Mouse (Mus musculus) MEL (cell line): ENCODE results near the gene Hnrnpul1. TPM values are rescaled to one million over a fixed set of nuclear protein-coding genes. Genes with fewer than 3 reads are reported as not detected.

Experiments used
- DNase-seq: peaks from one replicate; pipeline ENCODE4 v3.0.0; 2011; ENCODE audit warnings: low read depth, low spot score
- H3K27ac ChIP-seq: 2 replicates; pipeline ENCODE4 v1.5.1; 2012; ENCODE audit warnings: low read depth, mild to moderate bottlenecking, control low read depth, low read length, moderate library complexity; ENCODE audit not compliant: control insufficient read depth
- H3K27me3 ChIP-seq, 2 experiments: fragments of 150-350 bp in 1 of 2; sonication (generic) in 1 of 2; 2 replicates each; pipeline ENCODE4 v1.6.1; 2012; ENCODE audit warnings: low read length in 2 of 2, mild to moderate bottlenecking in 2 of 2, improper control_type of control experiment in 1 of 2, moderate library complexity in 1 of 2; ENCODE audit not compliant: insufficient read depth in 2 of 2, control insufficient read depth in 1 of 2
- H3K36me3 ChIP-seq, 2 experiments: 2 replicates each; pipeline ENCODE4 v1.6.1; 2012 to 2014; ENCODE audit warnings: low read length in 2 of 2, improper control_type of control experiment in 1 of 2, inconsistent platforms in 1 of 2, mild to moderate bottlenecking in 1 of 2; ENCODE audit not compliant: insufficient read depth in 2 of 2, control insufficient read depth in 1 of 2
- H3K4me1 ChIP-seq, 2 experiments: fragments of 150-350 bp in 1 of 2; sonication (generic) in 1 of 2; 2 replicates each; pipeline ENCODE4 v1.6.1; 2012; ENCODE audit warnings: low read length in 2 of 2, improper control_type of control experiment in 1 of 2, mild to moderate bottlenecking in 1 of 2; ENCODE audit not compliant: insufficient read depth in 2 of 2, control insufficient read depth in 1 of 2
- H3K4me3 ChIP-seq, 2 experiments: fragments of 150-350 bp in 1 of 2; sonication (generic) in 1 of 2; 2 replicates each; pipeline ENCODE4 v1.5.1; 2012; ENCODE audit warnings: low read depth in 2 of 2, low read length in 2 of 2, mild to moderate bottlenecking in 2 of 2, moderate library complexity in 2 of 2, control low read depth in 1 of 2, improper control_type of control experiment in 1 of 2; ENCODE audit not compliant: control insufficient read depth in 1 of 2, insufficient read depth in 1 of 2
- H3K79me2 ChIP-seq: 2 replicates; pipeline ENCODE4 v1.6.1; 2012; ENCODE audit warnings: mild to moderate bottlenecking, low read length, moderate library complexity; ENCODE audit not compliant: control insufficient read depth, poor library complexity, insufficient read depth
- H3K9ac ChIP-seq: 2 replicates; pipeline ENCODE4 v1.6.1; 2012; ENCODE audit warnings: low read depth, mild to moderate bottlenecking, control low read depth, low read length, moderate library complexity; ENCODE audit not compliant: control insufficient read depth, poor library complexity, severe bottlenecking
- H3K9me3 ChIP-seq: fragments of 150-350 bp; sonication (generic); replicated peaks from 2 replicates; pipeline ENCODE4 v1.6.1; 2012; ENCODE audit warnings: mild to moderate bottlenecking, low read length, improper control_type of control experiment, moderate library complexity; ENCODE audit not compliant: insufficient read depth
- BHLHE40 ChIP-seq: IDR thresholded peaks from 2 replicates; pipeline ENCODE4 v1.6.1; 2012; ENCODE audit warnings: low read depth, mild to moderate bottlenecking, inconsistent platforms, low read length, improper control_type of control experiment, borderline replicate concordance
- CHD1 ChIP-seq: IDR thresholded peaks from 2 replicates; pipeline ENCODE4 v1.6.1; 2012; ENCODE audit warnings: low read depth, mild to moderate bottlenecking, inconsistent platforms, low read length, improper control_type of control experiment
- ELF1 ChIP-seq: IDR thresholded peaks from 2 replicates; pipeline ENCODE4 v1.6.1; 2014; ENCODE audit warnings: low read depth, mild to moderate bottlenecking, inconsistent platforms, low read length, improper control_type of control experiment, moderate library complexity
- ETS1 ChIP-seq: IDR thresholded peaks from 2 replicates; pipeline ENCODE4 v1.6.1; 2012; ENCODE audit warnings: low read depth, mild to moderate bottlenecking, inconsistent platforms, low read length, improper control_type of control experiment, moderate library complexity
- GABPA ChIP-seq: IDR thresholded peaks from 2 replicates; pipeline ENCODE4 v1.6.1; 2012; ENCODE audit warnings: low read depth, mild to moderate bottlenecking, inconsistent platforms, low read length, improper control_type of control experiment, moderate library complexity
- KAT2A ChIP-seq: conservative IDR thresholded peaks from 2 replicates; pipeline ENCODE4 v1.6.1; 2012; ENCODE audit warnings: low read depth, low read length, improper control_type of control experiment, inconsistent platforms
- MEF2A ChIP-seq: IDR thresholded peaks from 2 replicates; pipeline ENCODE4 v1.6.1; 2014; ENCODE audit warnings: low read depth, mild to moderate bottlenecking, inconsistent platforms, low read length, improper control_type of control experiment; ENCODE audit not compliant: poor library complexity, insufficient replicate concordance, severe bottlenecking; ENCODE audit errors: extremely low read depth
- MXI1 ChIP-seq: IDR thresholded peaks from 2 replicates; pipeline ENCODE4 v1.6.1; 2011; ENCODE audit warnings: mild to moderate bottlenecking, low read depth, low read length, improper control_type of control experiment
- MYB ChIP-seq: IDR thresholded peaks from 2 replicates; pipeline ENCODE4 v1.6.1; 2011; ENCODE audit warnings: mild to moderate bottlenecking, low read depth, low read length, improper control_type of control experiment
- MYC ChIP-seq: IDR thresholded peaks from 2 replicates; pipeline ENCODE4 v1.6.1; 2011; ENCODE audit warnings: low read depth, mild to moderate bottlenecking, low read length, improper control_type of control experiment, moderate library complexity
- NELFE ChIP-seq: IDR thresholded peaks from 2 replicates; pipeline ENCODE4 v1.6.1; 2011; ENCODE audit warnings: low read depth, low read length, improper control_type of control experiment
- POLR2A ChIP-seq, 2 experiments: IDR thresholded peaks; 2 replicates each; pipeline ENCODE4 v1.6.1; 2011 to 2012; ENCODE audit warnings: low read length in 2 of 2, mild to moderate bottlenecking in 2 of 2, control low read depth in 1 of 2, improper control_type of control experiment in 1 of 2, low read depth in 1 of 2, moderate library complexity in 1 of 2; ENCODE audit not compliant: control insufficient read depth in 1 of 2, insufficient read depth in 1 of 2, poor library complexity in 1 of 2
- RAD21 ChIP-seq: IDR thresholded peaks from 2 replicates; pipeline ENCODE4 v1.6.1; 2011; ENCODE audit warnings: mild to moderate bottlenecking, low read depth, low read length, improper control_type of control experiment
- RCOR1 ChIP-seq: IDR thresholded peaks from 2 replicates; pipeline ENCODE4 v1.6.1; 2012; ENCODE audit warnings: low read depth, mild to moderate bottlenecking, inconsistent platforms, low read length, improper control_type of control experiment
- SMC3 ChIP-seq: IDR thresholded peaks from 2 replicates; pipeline ENCODE4 v1.6.1; 2011; ENCODE audit warnings: low read depth, low read length, improper control_type of control experiment
- TAL1 ChIP-seq: IDR thresholded peaks from 2 replicates; pipeline ENCODE4 v1.6.1; 2012; ENCODE audit warnings: mild to moderate bottlenecking, inconsistent platforms, low read length, moderate library complexity, mixed read lengths
- TCF12 ChIP-seq: IDR thresholded peaks from 2 replicates; pipeline ENCODE4 v1.6.1; 2014; ENCODE audit warnings: low read depth, mild to moderate bottlenecking, inconsistent platforms, low read length, improper control_type of control experiment, moderate library complexity
- UBTF ChIP-seq: IDR thresholded peaks from 2 replicates; pipeline ENCODE4 v1.6.1; 2012; ENCODE audit warnings: low read depth, mild to moderate bottlenecking, inconsistent platforms, low read length, improper control_type of control experiment, moderate library complexity, borderline replicate concordance; ENCODE audit not compliant: insufficient read depth
- USF1 ChIP-seq: IDR thresholded peaks from 2 replicates; pipeline ENCODE4 v1.6.1; 2014; ENCODE audit warnings: low read depth, mild to moderate bottlenecking, inconsistent platforms, low read length, improper control_type of control experiment, moderate library complexity
- USF2 ChIP-seq, 2 experiments: IDR thresholded peaks; 2 replicates each; pipeline ENCODE4 v1.6.1; 2011 to 2012; ENCODE audit warnings: improper control_type of control experiment in 2 of 2, low read length in 2 of 2, borderline replicate concordance in 1 of 2, inconsistent platforms in 1 of 2, low read depth in 1 of 2, mild to moderate bottlenecking in 1 of 2; ENCODE audit not compliant: insufficient read depth in 1 of 2
- ZNF384 ChIP-seq: IDR thresholded peaks from 2 replicates; pipeline ENCODE4 v1.6.1; 2012; ENCODE audit warnings: low read depth, mild to moderate bottlenecking, inconsistent platforms, low read length, improper control_type of control experiment
- polyA plus RNA-seq, 2 experiments: library from polyadenylated mRNA; stranded (reverse) in 1 of 2; unstranded in 1 of 2; fragments of >175 nt in 1 of 2; fragments of >200 nt in 1 of 2; gene quantifications; 2 replicates each; pipeline versions ENCODE4 v1.2.1 to v1.2.4; 2012; ENCODE audit warnings: low replicate concordance in 2 of 2, low read depth in 1 of 2; ENCODE audit not compliant: insufficient read length in 2 of 2, insufficient read depth in 1 of 2, missing spikeins in 1 of 2
- total RNA-seq: library from RNA; depleted of rRNA; stranded (reverse); fragments of 300-350 nt; gene quantifications from 2 replicates; pipeline ENCODE4 v1.2.3, GENCODE M21; 2012

Gene Hnrnpul1
- total and polyA plus RNA-seq, 3 experiments = 56.1 to 215 (median 181) TPM

DNA sequence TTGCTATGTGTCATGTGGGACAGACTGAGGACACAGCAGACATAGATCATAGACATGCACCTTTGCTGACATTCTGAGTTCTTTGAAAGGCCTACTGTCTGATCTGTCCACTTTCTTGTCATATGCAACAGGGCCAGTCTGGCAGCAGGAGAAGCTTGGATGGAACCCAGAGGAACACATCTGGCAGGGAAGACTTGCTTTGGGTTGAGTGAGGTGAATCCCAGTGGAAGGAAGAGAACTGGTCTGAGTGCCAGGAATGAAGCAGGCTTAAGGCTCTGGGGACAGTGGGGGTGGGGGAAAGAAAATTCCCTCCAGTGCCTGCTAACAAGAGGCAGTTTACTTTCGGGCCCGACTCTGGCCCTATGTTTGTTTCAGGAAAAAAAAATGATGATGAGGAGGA lies 24.7 kb downstream of the Hnrnpul1 start:
- H3K9me3 ChIP-seq = no peaks in the 10 kb centered on the region

DNA sequence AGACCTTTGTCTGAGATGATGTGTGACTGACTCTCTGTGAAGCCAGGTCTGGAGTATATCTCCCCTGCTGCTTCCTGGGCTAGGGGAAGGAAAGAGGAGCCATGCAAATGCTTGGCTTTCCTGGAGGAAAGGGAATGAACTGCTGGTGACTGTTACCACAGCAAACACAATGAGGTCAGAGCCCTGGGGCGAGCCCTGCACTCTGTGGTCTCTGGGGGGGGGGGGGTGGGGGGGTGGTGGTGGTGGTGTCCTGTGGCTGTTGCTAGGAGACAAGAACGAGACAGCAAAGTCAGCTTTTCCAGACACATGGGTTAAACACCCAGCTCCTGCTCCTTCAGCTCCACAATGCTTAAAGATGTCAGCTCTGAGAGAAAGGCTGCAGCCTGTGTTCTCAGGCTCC lies 25.2 kb downstream of the Hnrnpul1 start:
- H3K4me3 ChIP-seq = no peak overlapping the region
- no peaks in the 10 kb centered on the region for H3K27me3 ChIP-seq
- no peak overlapping the region for H3K9ac ChIP-seq
- no peak overlapping the region for H3K27ac ChIP-seq
- no peak for TF ChIP-seq POLR2A (IDR thresholded peaks at IDR 0.05; ENCODE audit: control insufficient read depth in 1 of 2, insufficient read depth in 1 of 2, low read depth in 1 of 2, low read length in 2 of 2, poor library complexity in 1 of 2)
- no peak for TF ChIP-seq KAT2A
- no peak for TF ChIP-seq MXI1
- TF ChIP-seq MEF2A = no peak
- TF ChIP-seq RAD21 = no peak
- no peak for TF ChIP-seq SMC3
- TF ChIP-seq TCF12 = no peak
- TF ChIP-seq ETS1 = no peak
- H3K36me3 ChIP-seq = peaks cover 4 to 50% of the 10 kb centered on the region in 2 experiments
- peaks cover 3 to 5% of the 10 kb centered on the region in 2 experiments; a peak in 3 of 4 replicates for H3K4me1 ChIP-seq
- H3K79me2 ChIP-seq = peaks cover 2% of the 10 kb centered on the region; the same call in 1 of the 2 replicates
- H3K9me3 ChIP-seq = no peaks in the 10 kb centered on the region
- no peak for DNase-seq

More for the DNA sequence above, 24.7 kb downstream of the Hnrnpul1 start:
- DNase-seq = no peak
- Histone ChIP-seq H3K9ac (no peak overlapping the region), H3K4me3 (no peak overlapping the region), H3K27me3 (no peaks in the 10 kb centered on the region)
- TF ChIP-seq ZNF384 (no peak), MXI1 (no peak), BHLHE40 (no peak), ELF1 (no peak), CHD1 (no peak), POLR2A (IDR thresholded peaks at IDR 0.05; ENCODE audit: control insufficient read depth in 1 of 2, insufficient read depth in 1 of 2, low read depth in 1 of 2, low read length in 2 of 2, poor library complexity in 1 of 2) (no peak), UBTF (no peak), MYC (no peak), TCF12 (no peak), USF1 (no peak), NELFE (no peak), TAL1 (no peak), GABPA (no peak), MYB (no peak), USF2 (IDR thresholded peaks at IDR 0.05; ENCODE audit: borderline replicate concordance in 1 of 2, insufficient read depth in 1 of 2, low read depth in 1 of 2, low read length in 2 of 2) (no peak), RCOR1 (no peak)
- TF ChIP-seq, all 39 proteins: peak for 0
- peaks cover 8 to 9% of the 10 kb centered on the region in 2 experiments for H3K4me1 ChIP-seq
- peaks cover 8 to 51% of the 10 kb centered on the region in 2 experiments for H3K36me3 ChIP-seq
- H3K27ac ChIP-seq = no peak overlapping the region
- H3K79me2 ChIP-seq = peaks cover 2% of the 10 kb centered on the region; the same call in 1 of the 2 replicates
